Mouse (Mus musculus) heart, postnatal 0 days (tissue): ENCODE results near the gene Hinfp. TPM values are rescaled to one million over a fixed set of nuclear protein-coding genes. Genes with fewer than 3 reads are reported as not detected.
"Not testable (repeated sequence)": the region's sequence is repeated elsewhere in the genome, so short reads cannot be mapped to it uniquely, and the experiment has no call there.

Experiments
- ATAC-seq: fragments of 200-750 bp; cut with Nextera tagmentation; 2 replicates; pipeline ENCODE4 v1.8.0; 2017; ENCODE audit warnings: low read depth, moderate number of reproducible peaks, moderate library complexity; ENCODE audit not compliant: insufficient read depth
- DNase-seq: peaks from one replicate; pipeline ENCODE4 v3.0.0-alpha.2; 2016; ENCODE audit warnings: low spot score
- H3K27ac ChIP-seq: fragments of 300-500 bp; sonication (generic); 2 replicates; pipeline ENCODE4 v1.5.1; 2014; ENCODE audit warnings: low read depth, mild to moderate bottlenecking
- H3K27me3 ChIP-seq: fragments of 300-500 bp; sonication (generic); 2 replicates; pipeline ENCODE4 v1.6.1; 2014; ENCODE audit warnings: low read length, mixed read lengths; ENCODE audit not compliant: control insufficient read depth, insufficient read depth
- H3K36me3 ChIP-seq: fragments of 300-500 bp; sonication (generic); replicated peaks from 2 replicates; pipeline ENCODE4 v1.6.1; 2014; ENCODE audit warnings: low read length, mixed read lengths; ENCODE audit not compliant: control insufficient read depth, insufficient read depth
- H3K4me1 ChIP-seq: fragments of 300-500 bp; sonication (generic); 2 replicates; pipeline ENCODE4 v1.6.1; 2014; ENCODE audit warnings: antibody characterized with exemption; ENCODE audit not compliant: control insufficient read depth, insufficient read depth
- H3K4me2 ChIP-seq: fragments of 300-500 bp; sonication (generic); 2 replicates; pipeline ENCODE4 v1.6.1; 2014; ENCODE audit warnings: low read depth, mild to moderate bottlenecking, low read length, moderate library complexity
- H3K4me3 ChIP-seq: fragments of 300-500 bp; sonication (generic); 2 replicates; pipeline ENCODE4 v1.5.1; 2014; ENCODE audit warnings: low read depth, low read length
- H3K9ac ChIP-seq: fragments of 300-500 bp; sonication (generic); replicated peaks from 2 replicates; pipeline ENCODE4 v1.6.1; 2014; ENCODE audit warnings: low read depth, low read length, mixed read lengths
- H3K9me3 ChIP-seq: fragments of 300-500 bp; sonication (generic); replicated peaks from 2 replicates; pipeline ENCODE4 v1.6.1; 2016; ENCODE audit warnings: low read length; ENCODE audit not compliant: control insufficient read depth
- CTCF ChIP-seq: IDR thresholded peaks from 2 replicates; pipeline ENCODE4 v1.5.1; 2016; ENCODE audit warnings: antibody characterized with exemption, control low read depth, low read depth
- EP300 ChIP-seq: IDR thresholded peaks from 2 replicates; pipeline ENCODE4 v1.6.1; 2016; ENCODE audit warnings: antibody characterized with exemption, low read depth
- WGBS: fragments of 180-500 bp; shearing (Covaris S2); extraction: QIAGEN DNeasy Blood & Tissue Kit; methylation state at CpG from one replicate; pipeline ENCODE4 v1.1.7; 2014; 5-methylcytosine and 5-hydroxymethylcytosine counted together
- polyA plus RNA-seq: library from polyadenylated mRNA; unstranded; fragments of >200 nt; fragmentation: Nextera tagmentation; extraction: Ambion mirVana; gene quantifications from 2 replicates; pipeline ENCODE4 v1.2.1, GENCODE M21; 2015
- total RNA-seq: library from RNA; depleted of rRNA; stranded (reverse); fragments of >200 nt; gene quantifications from 2 replicates; pipeline ENCODE4 v1.2.3, GENCODE M21; 2014; ENCODE audit warnings: low replicate concordance

Gene Hinfp
- total and polyA plus RNA-seq, 2 experiments from 2014 or later, result 9.4 to 14.8 TPM

DNA sequence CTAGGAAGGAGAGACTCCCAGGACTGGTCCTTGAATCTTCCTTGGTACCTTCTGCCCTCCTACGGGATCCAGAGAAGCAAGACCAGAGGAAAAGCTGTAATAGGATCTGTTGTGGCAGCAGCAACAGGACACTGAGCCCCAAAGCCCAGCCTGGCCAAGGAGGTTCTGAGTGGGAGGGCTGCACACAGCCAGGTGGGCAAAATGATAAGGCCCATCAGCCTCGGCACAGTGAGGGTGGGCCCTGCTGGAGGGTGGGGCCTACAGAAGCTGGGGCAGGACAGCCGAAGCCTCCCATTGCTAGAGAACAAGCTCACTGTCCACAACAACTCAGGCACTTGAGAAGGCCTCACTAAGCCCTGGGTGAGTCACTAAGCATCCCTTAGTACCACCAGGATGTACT is 36.7 kb upstream of the Hinfp start:
- Histone ChIP-seq H3K4me2 (peak overlapping the region; percentile 85; the same call in 1 of the 2 replicates), H3K36me3 (peaks cover 39% of the 10 kb centered on the region), H3K9me3 (no peaks in the 10 kb centered on the region), H3K27ac (no peak overlapping the region), H3K27me3 (no peaks in the 10 kb centered on the region), H3K4me1 (peaks cover 15% of the 10 kb centered on the region; the same call in 1 of the 2 replicates), H3K4me3 (no peak overlapping the region), H3K9ac (no peak overlapping the region)
- no peak for TF ChIP-seq CTCF
- no peak for TF ChIP-seq EP300
- ATAC-seq (no peak), DNase-seq (no peak)
- WGBS, result 39% methylated on average over 3 of the region's 3 CpGs

DNA sequence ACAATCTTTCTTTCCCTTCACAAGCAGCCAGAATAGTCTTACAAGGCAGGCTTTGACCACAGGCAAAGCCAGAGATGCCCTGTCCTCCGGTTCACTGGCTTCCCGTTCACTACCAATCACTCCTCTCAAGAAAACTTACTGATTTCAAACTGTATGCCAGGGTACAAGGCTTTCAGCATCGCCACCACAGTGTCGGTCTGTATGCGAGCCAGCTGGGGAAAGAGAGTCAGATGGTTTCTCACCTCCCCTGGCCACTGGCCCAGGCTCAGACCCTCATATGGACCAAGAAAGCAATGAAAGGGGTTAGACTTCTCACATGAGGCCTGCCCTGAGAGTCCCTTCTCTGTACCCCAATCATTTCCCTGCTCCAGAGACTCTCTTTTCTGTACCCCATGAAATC is 36.0 kb upstream of the Hinfp start:
- peaks cover 20% of the 10 kb centered on the region for H3K4me1 ChIP-seq
- DNase-seq (no peak), ATAC-seq (no peak)
- H3K9me3 ChIP-seq, result no peaks in the 10 kb centered on the region
- no peak for TF ChIP-seq EP300
- no peak for TF ChIP-seq CTCF
- no peaks in the 10 kb centered on the region for H3K27me3 ChIP-seq
- H3K4me2 ChIP-seq, result no peak overlapping the region
- 87% methylated on average over 5 of the region's 5 CpGs for WGBS
- no peak overlapping the region for H3K9ac ChIP-seq
- no peak overlapping the region for H3K4me3 ChIP-seq
- H3K36me3 ChIP-seq, result peaks cover 32% of the 10 kb centered on the region
- no peak overlapping the region for H3K27ac ChIP-seq

DNA sequence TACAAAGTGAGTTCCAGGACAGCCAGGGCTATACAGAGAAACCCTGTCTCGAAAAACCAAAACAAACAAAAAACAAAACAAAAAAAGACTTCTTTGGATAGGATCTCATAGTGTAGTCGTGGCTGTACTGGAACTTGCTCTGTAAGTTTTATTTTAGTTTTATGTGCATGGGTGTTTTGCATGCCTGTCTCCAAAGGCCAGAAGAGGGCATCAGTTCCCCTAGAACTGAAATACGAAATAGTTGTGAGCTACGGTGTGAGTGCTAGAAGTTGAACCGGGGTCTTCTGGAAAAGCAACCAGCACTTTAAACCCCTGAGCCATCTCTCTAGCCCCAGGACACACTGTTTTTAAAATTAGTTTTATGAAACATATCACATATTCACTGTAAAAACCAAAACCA is 33.1 kb upstream of the Hinfp start:
- no peak for TF ChIP-seq CTCF
- no peak for TF ChIP-seq EP300
- H3K27me3 ChIP-seq, result no peaks in the 10 kb centered on the region
- no peak overlapping the region for H3K27ac ChIP-seq
- no peak overlapping the region for H3K4me3 ChIP-seq
- H3K9ac ChIP-seq, result no peak overlapping the region
- DNase-seq, result no peak
- H3K4me2 ChIP-seq, result no peak overlapping the region
- peaks cover 35% of the 10 kb centered on the region for H3K36me3 ChIP-seq
- 87% methylated on average over 5 of the region's 5 CpGs for WGBS
- ATAC-seq, result no peak
- H3K4me1 ChIP-seq, result peaks cover 23% of the 10 kb centered on the region
- no peaks in the 10 kb centered on the region for H3K9me3 ChIP-seq

DNA sequence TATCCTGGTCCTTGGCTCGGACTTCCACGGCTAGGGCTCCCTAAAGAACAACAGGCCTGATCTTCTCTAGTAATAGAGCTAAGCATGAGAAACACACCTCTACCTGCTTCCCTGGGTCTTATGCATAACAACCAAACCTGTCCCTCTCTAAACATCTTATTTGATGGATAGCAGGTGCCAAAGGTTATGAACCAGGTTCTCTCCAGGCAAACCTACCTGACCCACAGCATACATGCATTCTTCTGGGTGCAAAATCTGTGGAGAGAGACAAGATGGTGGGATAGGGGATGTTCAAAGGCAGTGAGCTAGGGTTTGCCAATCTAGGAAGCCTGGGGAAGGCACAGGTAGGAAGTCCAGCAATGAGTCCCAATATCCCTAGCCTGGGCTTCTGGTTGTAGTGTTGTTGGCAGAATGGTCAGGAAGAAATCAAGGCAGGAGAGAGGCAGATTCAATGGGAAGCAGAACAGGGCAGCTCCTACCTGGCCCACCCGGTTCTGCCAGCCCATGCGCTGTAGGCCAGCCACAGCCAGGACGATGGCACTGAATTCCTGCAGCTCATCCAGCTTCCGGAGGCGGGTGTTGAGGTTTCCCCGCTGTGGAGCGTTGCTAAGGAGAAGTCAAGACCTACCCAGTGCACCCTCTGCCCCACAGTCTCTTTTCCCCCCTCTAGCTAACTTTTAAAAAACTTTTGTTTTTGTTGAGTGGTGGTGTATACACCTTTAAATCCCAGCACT is 32.1 kb upstream of the Hinfp start:
- no peak overlapping the region for H3K27ac ChIP-seq
- peak overlapping the region; percentile 92; the same call in 1 of the 2 replicates for H3K4me3 ChIP-seq
- no peak for TF ChIP-seq EP300
- WGBS, result 61% methylated on average over 9 of the region's 9 CpGs
- H3K4me2 ChIP-seq, result peak overlapping the region; percentile 98
- no peak for DNase-seq
- H3K27me3 ChIP-seq, result no peaks in the 10 kb centered on the region
- peaks cover 44% of the 10 kb centered on the region for H3K36me3 ChIP-seq
- no peak for ATAC-seq
- H3K9ac ChIP-seq, result peak overlapping the region; percentile 46; the same call in 1 of the 2 replicates
- no peaks in the 10 kb centered on the region for H3K9me3 ChIP-seq
- peaks cover 21% of the 10 kb centered on the region for H3K4me1 ChIP-seq

DNA sequence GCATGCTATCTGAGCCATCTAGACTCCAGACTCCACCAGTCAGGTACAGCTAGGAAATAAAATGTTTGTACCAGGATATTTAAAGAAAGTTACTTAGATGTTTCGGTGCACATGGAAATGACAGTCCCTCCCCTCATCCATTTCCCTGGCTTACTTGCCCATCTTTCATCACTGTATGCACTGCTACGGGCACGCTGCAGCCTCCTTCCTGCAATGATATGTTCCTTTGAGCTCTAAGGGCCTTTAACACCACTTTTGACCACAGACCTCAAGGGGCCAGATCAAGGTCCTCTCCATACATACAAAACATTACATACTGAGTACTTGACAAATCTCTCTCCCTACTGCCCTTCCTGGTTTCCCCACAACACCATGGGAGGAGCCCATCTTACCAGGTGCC is 31.5 kb upstream of the Hinfp start:
- peaks cover 51% of the 10 kb centered on the region for H3K36me3 ChIP-seq
- WGBS, result 61% methylated on average over 3 of the region's 3 CpGs
- H3K4me1 ChIP-seq, result peaks cover 14% of the 10 kb centered on the region
- H3K27me3 ChIP-seq, result no peaks in the 10 kb centered on the region
- TF ChIP-seq CTCF (no peak), EP300 (no peak)
- H3K4me2 ChIP-seq, result peak overlapping the region; percentile 98
- no peak overlapping the region for H3K27ac ChIP-seq
- ATAC-seq, result no peak
- no peaks in the 10 kb centered on the region for H3K9me3 ChIP-seq
- H3K4me3 ChIP-seq, result peak overlapping the region; percentile 92
- DNase-seq, result no peak
- H3K9ac ChIP-seq, result peak overlapping the region; percentile 46

DNA sequence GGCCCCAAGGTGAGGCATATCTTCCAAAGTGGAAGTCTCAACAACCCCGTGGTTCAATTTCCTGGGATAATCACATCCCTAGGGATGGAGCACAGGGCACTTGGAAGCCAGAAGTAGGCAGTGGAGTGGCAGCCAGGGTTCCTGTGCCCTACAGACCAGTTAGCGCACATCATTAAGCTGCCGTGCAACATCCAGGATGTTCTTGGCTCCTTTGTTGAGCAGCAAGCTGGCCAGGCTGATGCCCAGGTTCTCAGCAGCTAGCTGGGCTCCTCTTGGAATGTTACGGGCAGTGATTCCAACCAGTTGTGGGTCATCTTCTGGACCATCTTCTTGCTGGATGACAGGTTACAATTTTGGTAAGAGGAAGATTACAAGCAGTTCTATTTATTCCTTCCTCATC is 31.0 kb upstream of the Hinfp start:
- H3K4me2 ChIP-seq, result peak overlapping the region; percentile 98
- whole genome bisulfite sequencing, result 31% methylated on average over 4 of the region's 4 CpGs
- H3K36me3 ChIP-seq, result peaks cover 55% of the 10 kb centered on the region
- not testable (repeated sequence) for ATAC-seq, H3K9me3 ChIP-seq, H3K27ac ChIP-seq, H3K27me3 ChIP-seq, DNase-seq
- peaks cover 14% of the 10 kb centered on the region for H3K4me1 ChIP-seq
- H3K9ac ChIP-seq, result peak overlapping the region; percentile 46
- peak overlapping the region; percentile 92 for H3K4me3 ChIP-seq
